Mouse (Mus musculus) heart, postnatal 25 days (tissue): ENCODE measurements around the gene Arhgef19. TPM values are rescaled to one million over a fixed set of nuclear protein-coding genes. Genes with fewer than 3 reads are reported as not detected.
A peak's percentile ranks its signal among the peaks of the same experiment; 100 is the strongest.

Experiments used
- DNase-seq: peaks from one replicate; pipeline ENCODE4 v3.0.0; 2022; ENCODE audit warnings: low spot score
- intact Hi-C: fragments of 180-260 bp; cut with DNase I; formaldehyde crosslinking; loops from one replicate; pipeline ENCODE4 v1.15.1; 2025
- total RNA-seq, 2 experiments: library from RNA; stranded (reverse); gene quantifications; 2 replicates each; pipeline ENCODE4 v1.2.3; 2021

Gene Arhgef19
- total RNA-seq = 10 to 100 TPM; 28.5 to 36.4 TPM

- intact Hi-C loops = no loop called here
- DNase-seq = peak; percentile 84
These were observed at the start of gene Arhgef19 for GRCm38 (mm10) chr4:141239388-141240125. Gene Arhgef19 (plus strand): TSS chr4:141239499.

DNA sequence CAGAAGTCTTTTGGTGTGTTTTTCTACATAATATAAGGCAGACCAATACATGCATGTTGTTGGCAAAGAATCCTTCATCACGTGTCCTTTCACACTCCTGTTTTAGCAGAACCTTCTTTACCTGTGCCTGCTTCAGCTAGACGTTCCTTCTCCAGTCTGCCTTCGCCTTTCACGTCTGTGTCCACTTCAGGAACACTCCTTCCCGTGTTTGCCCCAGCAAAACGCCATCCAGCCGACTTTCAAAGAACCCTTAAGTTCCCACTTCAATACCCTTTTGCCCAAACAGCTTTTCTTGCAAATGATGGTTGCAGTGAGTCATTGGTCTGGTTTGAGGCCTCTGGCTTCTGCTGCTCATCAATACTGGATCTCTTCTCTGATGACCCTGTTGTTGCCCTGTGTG, 48.0 kb upstream of the Arhgef19 start:
- no peak for DNase-seq
- intact Hi-C loops = no loop called here

GRCm38 (mm10) chr4:141194553-141194952, 44.7 kb upstream of the Arhgef19 start:
- DNase-seq = no peak
- intact Hi-C loops = no loop called here

GRCm38 (mm10) chr4:141196981-141197685, 42.2 kb upstream of the Arhgef19 start:
- no peak for DNase-seq
- intact Hi-C loops = no loop called here

- DNase-seq = no peak
- intact Hi-C loops = no loop called here
These were observed 41.6 kb upstream of the Arhgef19 start for GRCm38 (mm10) chr4:141197686-141198035.

DNA sequence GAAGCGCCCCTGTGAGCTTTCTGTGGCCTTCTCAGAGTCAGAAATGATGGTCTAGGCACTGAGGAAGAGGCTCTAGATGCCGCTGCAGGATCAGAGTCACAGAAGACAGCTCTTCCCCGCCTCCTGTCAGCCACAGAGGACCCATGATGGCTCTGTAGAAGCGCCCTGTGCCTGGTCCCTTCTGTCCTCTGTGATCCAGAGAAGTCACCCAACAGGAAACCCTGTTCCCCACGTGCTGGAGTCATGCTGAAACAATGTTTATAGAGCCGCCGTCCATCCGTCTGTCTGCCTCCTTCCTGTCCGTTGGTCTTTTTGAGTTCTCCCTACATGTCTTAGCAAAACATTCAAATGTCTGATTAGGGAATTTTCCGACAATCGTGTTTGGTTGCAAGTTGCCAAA, 38.4 kb upstream of the Arhgef19 start:
- intact Hi-C loops = loop anchor here (5.0 kb wide), 3 partner anchors 59 to 161 kb away; no protein-coding TSS in a partner anchor

DNA sequence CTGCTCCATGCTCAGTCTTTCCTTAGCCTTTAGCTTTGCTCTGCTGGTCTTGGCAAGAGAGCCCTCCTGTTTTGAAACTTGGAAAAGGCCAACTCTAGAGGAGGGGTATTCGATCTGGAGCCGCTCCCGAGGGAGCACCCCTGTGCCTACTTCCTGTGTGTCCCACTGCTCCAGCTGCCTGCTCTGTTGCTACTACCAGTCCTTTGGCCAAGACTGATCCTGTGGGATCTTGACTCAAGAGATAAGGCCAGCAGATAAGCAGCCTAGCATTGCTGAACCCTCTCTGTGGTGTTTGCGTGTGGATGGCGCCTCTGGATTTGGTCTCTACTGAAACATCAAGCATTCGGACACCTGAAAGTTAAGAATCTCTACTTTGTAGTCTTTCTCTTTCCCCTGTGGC, 37.1 kb upstream of the Arhgef19 start:
- DNase-seq = no peak
- intact Hi-C loops = loop anchor here (5.0 kb wide), 3 partner anchors 60 to 160 kb away; no protein-coding TSS in a partner anchor

More for the DNA sequence above, 38.4 kb upstream of the Arhgef19 start:
- no peak for DNase-seq

DNA sequence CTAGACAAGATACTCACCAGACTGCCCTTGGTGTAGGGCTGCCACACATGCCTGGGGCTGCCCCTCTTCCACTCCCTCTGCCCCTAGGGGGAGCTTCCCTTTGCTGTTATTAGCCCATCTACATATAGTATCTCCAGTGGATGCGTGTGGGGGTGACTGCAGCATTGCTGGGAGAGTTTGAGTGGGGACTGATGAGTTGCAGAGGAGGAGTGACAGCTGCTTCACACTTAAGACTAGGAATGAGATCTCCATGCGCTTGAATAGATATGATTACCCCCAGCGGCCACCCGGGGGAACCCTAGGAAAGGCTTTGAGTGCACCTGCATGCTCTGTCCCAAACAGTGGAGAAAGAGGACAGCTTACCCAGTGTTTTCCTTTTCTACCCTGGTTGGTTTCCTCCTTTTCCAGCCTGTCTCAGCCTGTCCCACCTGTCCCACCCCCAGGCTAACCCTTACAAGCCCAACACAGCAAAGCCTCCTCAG, 34.7 kb upstream of the Arhgef19 start:
- intact Hi-C loops = loop anchor here (5.0 kb wide), 3 partner anchors 62 to 158 kb away; no protein-coding TSS in a partner anchor
- DNase-seq = no peak

GRCm38 (mm10) chr4:141207081-141207480, 32.2 kb upstream of the Arhgef19 start:
- no peak for DNase-seq
- intact Hi-C loops = no loop called here

GRCm38 (mm10) chr4:141210524-141211219, 28.6 kb upstream of the Arhgef19 start:
- intact Hi-C loops = loop anchor here (5.0 kb wide), 1 partner anchor 37 kb away; no protein-coding TSS in a partner anchor
- DNase-seq = no peak

DNA sequence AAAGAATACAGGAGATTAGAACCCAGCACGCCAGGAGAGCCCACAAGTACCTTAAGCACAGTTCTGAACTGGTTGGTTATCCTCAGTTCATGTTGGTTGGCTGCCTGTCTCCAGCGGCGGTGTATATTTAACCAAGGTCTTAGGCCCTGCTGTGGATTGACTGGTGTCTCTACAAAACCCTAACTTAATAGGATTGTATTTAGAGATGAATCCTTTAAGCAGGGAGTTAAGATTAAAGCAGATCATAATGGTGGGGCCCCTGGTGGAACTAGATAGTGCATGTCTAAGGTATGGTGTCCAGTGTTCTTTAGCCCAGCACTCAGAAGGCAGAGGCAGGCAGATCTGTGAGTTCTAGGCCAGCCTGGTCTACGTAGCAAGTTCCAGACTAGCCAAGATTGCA, 27.7 kb upstream of the Arhgef19 start:
- intact Hi-C loops = loop anchor here (5.0 kb wide), 1 partner anchor 36 kb away; no protein-coding TSS in a partner anchor
- DNase-seq = no peak

- intact Hi-C loops = loop anchor here (5.0 kb wide), 1 partner anchor 34 kb away; no protein-coding TSS in a partner anchor
- no peak for DNase-seq
These were observed 26.4 kb upstream of the Arhgef19 start for GRCm38 (mm10) chr4:141212892-141213291.

GRCm38 (mm10) chr4:141213342-141213741, 26.0 kb upstream of the Arhgef19 start:
- DNase-seq = no peak
- intact Hi-C loops = loop anchor here (5.0 kb wide), 1 partner anchor 34 kb away; no protein-coding TSS in a partner anchor

DNA sequence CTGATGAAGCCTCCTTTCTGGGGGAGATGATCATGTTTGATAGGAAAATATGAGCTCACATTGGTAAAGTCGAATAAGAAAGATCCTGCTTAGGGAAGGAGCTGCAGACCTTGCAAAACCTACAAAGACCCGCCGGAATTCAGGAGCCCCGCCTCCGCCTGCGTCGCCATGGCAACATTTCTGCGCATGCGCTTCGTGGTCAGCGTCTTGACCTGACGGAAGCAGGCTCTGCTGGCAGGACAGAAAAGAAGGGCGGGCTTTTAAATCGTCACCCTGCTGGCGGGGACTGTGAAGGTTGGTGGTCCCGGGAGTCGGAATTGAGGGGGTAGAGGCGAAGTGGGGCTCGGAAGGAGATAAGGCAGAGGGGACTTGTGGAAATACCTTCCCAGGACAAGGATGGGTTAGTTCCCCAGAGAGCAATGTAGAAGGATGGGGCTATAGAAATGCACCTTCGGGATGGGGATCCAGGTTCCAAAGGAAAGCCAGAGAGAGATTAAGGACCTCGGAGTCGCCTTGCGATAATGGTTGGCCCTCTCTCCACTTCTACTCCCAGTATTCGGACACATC, 25.4 kb upstream of the Arhgef19 start, which contains the start of gene Rsg1:
TSS of gene Rsg1 (plus strand) at position 187 of the 567 bp plus-strand sequence.
- peak; percentile 88 for DNase-seq
- intact Hi-C loops = loop anchor here (5.0 kb wide), 1 partner anchor 33 kb away; no protein-coding TSS in a partner anchor

DNA sequence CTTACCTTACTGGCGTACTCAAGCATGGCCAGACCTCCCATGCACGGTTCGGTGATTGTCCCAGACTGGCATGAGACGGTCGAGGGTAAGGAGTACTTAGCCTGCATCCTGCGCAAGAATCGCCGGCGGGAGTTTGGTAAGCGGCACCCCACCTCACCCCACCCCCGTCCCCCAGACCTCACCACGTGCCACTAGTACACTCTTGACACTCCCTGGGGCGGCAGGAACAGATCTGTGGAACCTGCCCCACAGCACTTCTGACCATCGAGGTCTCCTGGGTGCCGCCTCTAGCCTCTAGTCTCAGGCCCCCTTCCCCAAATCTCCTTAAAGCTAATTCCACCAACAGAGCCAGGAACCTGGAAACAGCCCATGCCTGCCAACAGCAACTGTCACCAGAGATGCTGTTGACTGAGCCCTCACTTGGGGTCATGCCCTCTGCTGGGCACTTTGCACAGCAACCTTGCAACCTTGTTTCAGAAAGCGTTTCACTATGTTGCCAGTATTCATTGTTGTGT, 24.9 kb upstream of the Arhgef19 start:
- intact Hi-C loops = loop anchor here (5.0 kb wide), 1 partner anchor 33 kb away; no protein-coding TSS in a partner anchor
- no peak for DNase-seq

GRCm38 (mm10) chr4:141219583-141220213, 19.6 kb upstream of the Arhgef19 start:
- intact Hi-C loops = no loop called here
- no peak for DNase-seq

GRCm38 (mm10) chr4:141221848-141222247, 17.5 kb upstream of the Arhgef19 start:
- DNase-seq = no peak
- intact Hi-C loops = no loop called here

GRCm38 (mm10) chr4:141222752-141223151, 16.5 kb upstream of the Arhgef19 start:
- intact Hi-C loops = no loop called here
- DNase-seq = no peak

DNA sequence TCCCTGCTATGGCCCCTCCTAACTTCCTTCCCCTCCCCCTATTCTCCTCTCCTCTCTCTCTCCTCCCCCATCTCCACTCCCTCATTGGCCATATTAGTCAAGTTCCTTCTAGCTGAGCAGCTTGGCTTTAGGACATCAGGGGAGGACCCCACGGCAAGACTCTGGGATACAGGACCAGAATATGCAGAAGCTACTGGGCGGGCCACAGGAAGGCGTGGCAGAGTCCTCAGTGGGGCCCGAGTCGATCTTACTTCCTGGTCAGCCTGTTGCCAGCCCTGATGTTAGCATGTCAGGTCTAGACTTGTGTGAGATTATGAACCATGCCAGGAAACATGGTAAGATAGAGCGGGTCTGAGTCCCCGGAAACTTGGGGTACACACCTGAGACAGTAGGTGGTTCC, 10.6 kb upstream of the Arhgef19 start:
- DNase-seq = no peak
- intact Hi-C loops = no loop called here
